Mouse (Mus musculus): ENCODE data around the gene Slc12a7. TPM values are rescaled to one million over a fixed set of nuclear protein-coding genes. Genes with fewer than 3 reads are reported as not detected.
A peak's percentile ranks its signal among the peaks of the same experiment; 100 is the strongest.
"Not testable (repeated sequence)": the region's sequence is repeated elsewhere in the genome, so short reads cannot be mapped to it uniquely, and the experiment has no call there.

Gene Slc12a7
- total RNA-seq, 2 experiments from 2014 or later, result 33.1 to 38.4 TPM

- DNase-seq (ENCODE audit: low spot score in 2 of 2), result no peak
Measured at GRCm38 (mm10) chr13:73714020-73714419, 18.9 kb upstream of the Slc12a7 start.

GRCm38 (mm10) chr13:73718225-73718624 lies 14.7 kb upstream of the Slc12a7 start:
- peak; percentile 82 to 83 for DNase-seq (ENCODE audit: low spot score in 2 of 2)

- DNase-seq (ENCODE audit: low spot score in 2 of 2), result no peak
Measured at GRCm38 (mm10) chr13:73720241-73720640, 12.7 kb upstream of the Slc12a7 start.

- DNase-seq (ENCODE audit: low spot score in 2 of 2), result peak; percentile 39 to 55
Measured at GRCm38 (mm10) chr13:73723081-73723668, 9.7 kb upstream of the Slc12a7 start.

- DNase-seq (ENCODE audit: low spot score in 2 of 2), result no peak
Measured at GRCm38 (mm10) chr13:73725315-73725714, 7.6 kb upstream of the Slc12a7 start.

- DNase-seq (ENCODE audit: low spot score in 2 of 2), result peak in 1 of 2 experiments; percentile 32
Measured at GRCm38 (mm10) chr13:73727621-73728025, 5.3 kb upstream of the Slc12a7 start.

- no peak for DNase-seq (ENCODE audit: low spot score in 2 of 2)
Measured at GRCm38 (mm10) chr13:73728633-73729032, 4.3 kb upstream of the Slc12a7 start.

GRCm38 (mm10) chr13:73730913-73731312 lies 2.0 kb upstream of the Slc12a7 start:
- no peak for DNase-seq (ENCODE audit: low spot score in 2 of 2)

GRCm38 (mm10) chr13:73732235-73732634 lies 659 bp upstream of the Slc12a7 start:
- DNase-seq (ENCODE audit: low spot score in 2 of 2), result no peak

GRCm38 (mm10) chr13:73734379-73734778 lies 1.5 kb downstream of the Slc12a7 start:
- no peak for DNase-seq (ENCODE audit: low spot score in 2 of 2)

GRCm38 (mm10) chr13:73735270-73735669 lies 2.4 kb downstream of the Slc12a7 start:
- DNase-seq (ENCODE audit: low spot score in 2 of 2), result no peak

GRCm38 (mm10) chr13:73735928-73736327 lies 3.0 kb downstream of the Slc12a7 start:
- no peak for DNase-seq (ENCODE audit: low spot score in 2 of 2)

GRCm38 (mm10) chr13:73736943-73737342 lies 4.0 kb downstream of the Slc12a7 start:
- no peak for DNase-seq (ENCODE audit: low spot score in 2 of 2)

GRCm38 (mm10) chr13:73740399-73740944 lies 7.6 kb downstream of the Slc12a7 start:
- not testable (repeated sequence) for DNase-seq (ENCODE audit: low spot score in 2 of 2)

- DNase-seq (ENCODE audit: low spot score in 2 of 2), result no peak
Measured at GRCm38 (mm10) chr13:73742944-73743343, 10.1 kb downstream of the Slc12a7 start.

- DNase-seq (ENCODE audit: low spot score in 2 of 2), result no peak
Measured at GRCm38 (mm10) chr13:73743662-73744061, 10.8 kb downstream of the Slc12a7 start.

- no peak for DNase-seq (ENCODE audit: low spot score in 2 of 2)
Measured at GRCm38 (mm10) chr13:73748663-73749440, 16.0 kb downstream of the Slc12a7 start.

GRCm38 (mm10) chr13:73750435-73750834 lies 17.5 kb downstream of the Slc12a7 start:
- no peak for DNase-seq (ENCODE audit: low spot score in 2 of 2)

- DNase-seq (ENCODE audit: low spot score in 2 of 2), result no peak
Measured at GRCm38 (mm10) chr13:73751284-73751683, 18.4 kb downstream of the Slc12a7 start.

- no peak for DNase-seq (ENCODE audit: low spot score in 2 of 2)
Measured at GRCm38 (mm10) chr13:73755809-73756208, 22.9 kb downstream of the Slc12a7 start.

- no peak for DNase-seq (ENCODE audit: low spot score in 2 of 2)
Measured at GRCm38 (mm10) chr13:73756916-73757315, 24.0 kb downstream of the Slc12a7 start.

GRCm38 (mm10) chr13:73757362-73757761 lies 24.5 kb downstream of the Slc12a7 start:
- no peak for DNase-seq (ENCODE audit: low spot score in 2 of 2)

Measured in adrenal gland, adult 18-20 months (tissue).